Mouse (Mus musculus): ENCODE measurements around the gene Tagln. TPM values are rescaled to one million over a fixed set of nuclear protein-coding genes. Genes with fewer than 3 reads are reported as not detected.
A peak's percentile ranks its signal among the peaks of the same experiment; 100 is the strongest.

The Tagln gene
- polyA plus RNA-seq, 1 experiment from 2014 or later = 930 TPM

GRCm38 (mm10) chr9:45958851-45959250 lies 23.0 kb upstream of the Tagln start:
- ChIA-PET POLR2A (interaction anchor here (1.1 to 1.2 kb wide), 2 partner anchors 8 to 12 kb away, joined by 3 to 5 read pairs; no protein-coding TSS in a partner anchor), CTCF (no interaction called here)
- ATAC-seq = no peak
- DNase-seq (ENCODE audit: low read depth, low spot score) = no peak
- in situ Hi-C loops (cut with MboI; ENCODE audit: low pct_unique_long_range_greater_than_20kb) = no loop called here
- no peak for TF ChIP-seq CTCF (IDR thresholded peaks at IDR 0.05)
- no peaks in the 10 kb centered on the region for H3K27me3 ChIP-seq

DNA sequence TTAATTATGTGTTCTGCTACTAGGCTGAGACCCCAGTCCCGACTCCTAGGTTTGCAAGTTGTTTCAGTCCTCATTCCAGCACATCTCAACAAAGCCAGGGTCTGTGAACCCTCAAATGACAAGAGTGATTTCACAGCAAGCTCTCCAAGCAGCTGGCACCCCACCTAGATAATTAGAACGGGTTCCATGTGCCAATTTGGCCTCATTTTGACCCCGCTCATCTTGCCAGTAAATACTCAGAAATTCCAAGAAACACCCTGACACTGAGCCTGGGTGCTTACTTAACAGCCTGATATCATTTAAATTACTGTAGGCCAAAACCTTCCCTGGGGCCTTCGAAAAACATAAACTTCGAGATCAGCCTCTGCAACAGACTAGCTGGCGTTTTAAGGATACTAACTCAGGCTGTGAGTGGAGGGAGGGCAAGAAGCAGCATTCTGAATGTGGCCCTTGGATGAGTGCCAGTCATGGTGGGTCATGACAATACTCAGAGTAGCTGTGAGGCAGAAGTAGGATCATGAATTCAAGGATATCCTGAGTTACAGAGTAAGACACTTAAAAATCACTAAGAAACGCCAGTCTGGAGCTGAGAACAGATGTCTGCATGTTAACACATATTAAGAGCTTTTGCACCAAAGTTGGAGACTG lies 22.3 kb upstream of the Tagln start:
- ATAC-seq (no peak), DNase-seq (ENCODE audit: low read depth, low spot score) (no peak)
- TF ChIP-seq CTCF (IDR thresholded peaks at IDR 0.05) = no peak
- no peaks in the 10 kb centered on the region for H3K27me3 ChIP-seq
- in situ Hi-C loops (cut with MboI; ENCODE audit: low pct_unique_long_range_greater_than_20kb) = no loop called here
- ChIA-PET POLR2A (interaction anchor here (1.1 to 1.2 kb wide), 2 partner anchors 8 to 13 kb away, joined by 3 to 5 read pairs; no protein-coding TSS in a partner anchor), CTCF (interaction anchor here (1.7 kb wide), 1 partner anchor 22 kb away, joined by 4 read pairs; no protein-coding TSS in a partner anchor)

DNA sequence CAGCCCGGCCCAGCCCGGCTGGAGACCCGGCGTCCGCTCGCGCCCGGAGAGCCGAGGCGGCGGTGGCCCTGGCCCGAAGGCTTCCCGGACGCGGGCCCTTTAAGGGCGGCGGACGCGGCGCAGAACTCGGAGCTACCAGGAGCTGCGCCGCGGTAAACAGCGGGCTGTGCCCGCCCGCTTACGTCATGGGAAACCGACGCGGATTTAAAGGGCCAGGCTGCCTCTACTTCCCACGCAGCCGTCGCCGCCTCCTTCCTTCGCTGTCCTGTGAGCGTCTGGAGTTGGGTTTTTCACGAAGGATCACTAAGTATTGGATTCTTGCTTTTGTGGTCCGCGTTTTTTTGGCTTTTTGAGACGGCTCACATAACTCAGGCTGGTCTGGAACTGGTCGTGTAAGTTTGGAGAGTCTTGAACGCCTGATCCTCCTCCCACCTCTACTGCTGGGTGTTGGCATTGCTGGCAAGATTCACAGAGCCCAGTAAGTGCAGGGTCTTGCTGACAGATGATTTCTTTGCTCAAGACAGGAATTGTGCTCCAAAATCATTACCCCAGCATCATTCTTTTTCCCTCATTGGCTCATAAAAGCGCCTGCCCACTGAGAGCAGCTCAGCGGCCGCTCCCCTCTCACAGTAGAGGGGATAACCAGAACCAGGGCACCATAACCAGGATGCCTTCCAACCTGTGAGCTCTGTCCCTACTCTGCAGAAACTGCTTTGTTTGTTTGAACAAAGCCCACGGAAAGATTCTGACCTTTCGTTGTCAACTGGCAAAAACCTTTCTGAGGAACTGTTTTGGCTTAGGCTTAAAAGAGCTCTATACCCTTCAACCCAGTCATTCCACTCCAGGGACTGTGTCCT lies 19.5 kb upstream of the Tagln start, which contains the start of gene Sidt2:
Sidt2 (minus strand) TSS at position 152 of the 857 bp plus-strand sequence.
- POLR2A ChIA-PET = interaction anchor here (1.0 kb wide), 1 partner anchor 15 kb away, joined by 5 read pairs; no protein-coding TSS in a partner anchor
- peak; percentile 87 for ATAC-seq
- H3K27me3 ChIP-seq = no peaks in the 10 kb centered on the region
- CTCF ChIA-PET = interaction anchor here (0.7 to 2.1 kb wide), 3 partner anchors 9 to 18 kb away, joined by 3 to 9 read pairs (median 3); no protein-coding TSS in a partner anchor
- TF ChIP-seq CTCF (IDR thresholded peaks at IDR 0.05) = no peak
- in situ Hi-C loops (cut with MboI; ENCODE audit: low pct_unique_long_range_greater_than_20kb) = no loop called here
- DNase-seq (ENCODE audit: low read depth, low spot score) = no peak

DNA sequence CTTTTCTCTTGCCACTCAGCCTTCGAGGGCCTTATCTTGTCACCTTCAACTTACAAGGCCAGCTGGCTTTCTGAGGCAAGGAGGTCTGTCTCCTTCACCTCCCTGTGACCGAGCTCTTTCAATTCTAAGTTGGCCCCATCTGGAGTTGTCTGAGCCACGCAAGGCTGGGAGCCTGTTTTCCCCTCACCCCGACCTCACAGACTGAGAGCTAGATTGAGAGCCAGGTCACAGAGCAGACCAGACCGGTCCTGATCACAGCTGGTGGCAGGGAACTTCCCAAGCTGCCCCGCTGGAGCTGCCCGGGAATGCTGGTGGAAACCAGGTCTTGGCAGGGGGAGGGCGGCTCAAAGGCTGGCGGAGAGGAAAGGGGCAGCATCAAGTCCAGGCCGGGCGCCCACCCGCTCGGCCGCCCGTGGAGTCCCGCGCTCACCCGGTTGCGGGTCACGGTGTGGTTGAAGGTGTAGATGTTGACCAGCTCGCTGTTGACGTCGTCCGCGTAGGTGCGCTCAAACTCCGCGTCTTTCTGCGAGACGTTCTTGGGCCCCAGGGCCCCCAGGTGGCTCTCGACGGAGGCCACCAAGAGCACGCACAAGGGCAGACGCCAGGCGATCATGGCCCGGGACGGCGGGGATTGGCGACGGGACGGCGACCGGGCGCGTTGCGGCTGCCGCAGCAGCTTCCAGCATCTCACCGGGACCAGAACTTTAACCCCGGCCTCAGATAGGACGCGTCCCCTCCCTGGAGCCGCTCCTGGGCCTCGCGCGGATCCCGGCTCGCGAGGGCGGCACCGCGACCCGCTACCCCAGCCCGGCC lies 18.6 kb upstream of the Tagln start:
- CTCF ChIA-PET = interaction anchor here (1.4 to 2.1 kb wide), 2 partner anchors 10 to 17 kb away, joined by 3 to 9 read pairs; no protein-coding TSS in a partner anchor
- in situ Hi-C loops (cut with MboI; ENCODE audit: low pct_unique_long_range_greater_than_20kb) = no loop called here
- no peak for TF ChIP-seq CTCF (IDR thresholded peaks at IDR 0.05)
- ATAC-seq = peak; percentile 36
- POLR2A ChIA-PET = interaction anchor here (0.6 to 1.6 kb wide), 4 partner anchors 9 to 248 kb away, joined by 3 to 8 read pairs (median 5); no protein-coding TSS in a partner anchor
- no peaks in the 10 kb centered on the region for H3K27me3 ChIP-seq
- DNase-seq (ENCODE audit: low read depth, low spot score) = no peak

GRCm38 (mm10) chr9:45953511-45954293 lies 17.8 kb upstream of the Tagln start:
- no peak for DNase-seq (ENCODE audit: low read depth, low spot score)
- H3K27me3 ChIP-seq = no peaks in the 10 kb centered on the region
- ChIA-PET CTCF (interaction anchor here (1.4 to 2.1 kb wide), 2 partner anchors 9 to 17 kb away, joined by 3 to 9 read pairs; no protein-coding TSS in a partner anchor), POLR2A (interaction anchor here (0.6 to 1.6 kb wide), 3 partner anchors 9 to 249 kb away, joined by 3 to 8 read pairs (median 5); no protein-coding TSS in a partner anchor)
- no peak for ATAC-seq
- in situ Hi-C loops (cut with MboI; ENCODE audit: low pct_unique_long_range_greater_than_20kb) = no loop called here
- TF ChIP-seq CTCF (IDR thresholded peaks at IDR 0.05) = no peak

GRCm38 (mm10) chr9:45952890-45953289 lies 17.0 kb upstream of the Tagln start:
- in situ Hi-C loops (cut with MboI; ENCODE audit: low pct_unique_long_range_greater_than_20kb) = no loop called here
- no peak for ATAC-seq
- ChIA-PET POLR2A (interaction anchor here (1.6 kb wide), 1 partner anchor 8 kb away, joined by 5 read pairs; no protein-coding TSS in a partner anchor), CTCF (interaction anchor here (2.1 kb wide), 1 partner anchor 16 kb away, joined by 9 read pairs; no protein-coding TSS in a partner anchor)
- no peak for TF ChIP-seq CTCF (IDR thresholded peaks at IDR 0.05)
- no peak for DNase-seq (ENCODE audit: low read depth, low spot score)
- no peaks in the 10 kb centered on the region for H3K27me3 ChIP-seq

DNA sequence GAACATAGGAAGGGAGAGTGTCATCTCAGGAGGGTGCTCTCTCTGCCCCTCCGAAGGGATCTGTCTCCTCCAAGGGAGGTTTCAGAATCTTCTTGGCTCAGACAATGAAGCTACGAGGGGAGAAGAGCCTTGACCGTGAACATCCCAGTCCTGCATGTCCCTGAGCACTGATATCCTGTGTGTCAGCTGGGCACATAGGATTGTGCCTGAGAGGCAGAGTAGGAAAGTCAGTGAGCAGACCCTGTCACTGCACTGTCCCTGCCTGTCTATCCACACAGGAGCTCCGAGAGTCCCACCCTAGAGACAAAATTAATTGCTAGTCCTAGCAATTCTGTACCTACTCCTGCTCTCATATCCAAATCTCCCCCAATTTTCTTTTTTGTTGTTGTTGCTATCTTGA lies 16.2 kb upstream of the Tagln start:
- ATAC-seq = no peak
- ChIA-PET POLR2A (no interaction called here), CTCF (no interaction called here)
- in situ Hi-C loops (cut with MboI; ENCODE audit: low pct_unique_long_range_greater_than_20kb) = no loop called here
- no peaks in the 10 kb centered on the region for H3K27me3 ChIP-seq
- no peak for TF ChIP-seq CTCF (IDR thresholded peaks at IDR 0.05)
- DNase-seq (ENCODE audit: low read depth, low spot score) = no peak

- no peaks in the 10 kb centered on the region for H3K27me3 ChIP-seq
- POLR2A ChIA-PET = no interaction called here
- in situ Hi-C loops (cut with MboI; ENCODE audit: low pct_unique_long_range_greater_than_20kb) = no loop called here
- no peak for TF ChIP-seq CTCF (IDR thresholded peaks at IDR 0.05)
- no peak for DNase-seq (ENCODE audit: low read depth, low spot score)
- no peak for ATAC-seq
- CTCF ChIA-PET = no interaction called here
These were observed 11.0 kb upstream of the Tagln start for GRCm38 (mm10) chr9:45946872-45947183.

DNA sequence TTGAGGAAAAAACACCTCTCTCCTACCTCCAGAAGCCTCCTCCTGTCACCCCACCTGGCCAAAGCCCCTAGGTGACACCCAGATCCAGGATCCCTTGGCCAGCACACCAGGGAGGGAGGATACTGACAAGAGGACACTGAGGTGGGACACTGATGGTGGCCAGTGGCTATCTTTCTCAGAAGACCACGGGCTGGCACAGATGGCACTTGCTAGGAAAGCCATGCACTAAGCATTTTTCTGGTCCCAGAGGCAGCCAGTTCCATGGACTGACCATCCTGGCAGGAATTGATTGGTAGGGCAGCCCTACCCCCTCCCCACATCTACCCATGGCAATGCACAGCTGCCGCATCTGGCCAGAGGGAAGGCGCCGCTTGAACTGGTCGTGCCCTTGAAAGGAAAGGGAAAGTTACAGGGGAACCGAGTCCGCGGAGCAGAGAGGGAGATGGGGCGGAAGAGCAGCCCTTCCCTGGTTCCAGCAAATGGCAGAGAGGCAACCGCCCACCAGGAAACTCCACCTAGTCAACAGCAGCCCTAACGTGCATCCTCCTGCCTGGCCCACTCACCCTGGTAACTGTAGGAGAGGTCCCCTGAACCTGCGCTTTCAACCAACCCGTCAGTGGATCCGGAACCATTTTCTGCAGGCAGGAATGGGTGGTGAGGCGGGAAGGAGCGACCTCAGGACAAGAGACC lies 10.5 kb upstream of the Tagln start:
- CTCF ChIA-PET = no interaction called here
- no peak for TF ChIP-seq CTCF (IDR thresholded peaks at IDR 0.05)
- in situ Hi-C loops (cut with MboI; ENCODE audit: low pct_unique_long_range_greater_than_20kb) = no loop called here
- DNase-seq (ENCODE audit: low read depth, low spot score) (no peak), ATAC-seq (no peak)
- POLR2A ChIA-PET = interaction anchor here (2.2 kb wide), 1 partner anchor 7 kb away, joined by 5 read pairs; no protein-coding TSS in a partner anchor
- no peaks in the 10 kb centered on the region for H3K27me3 ChIP-seq

Measured in Patski (cell line).